Mouse (Mus musculus) MEL (cell line): ENCODE data around the gene Vstm5.

Source experiments
- CTCF ChIP-seq, 3 experiments: IDR thresholded peaks in 2 of 3; conservative IDR thresholded peaks in 1 of 3; 2 replicates each; pipeline ENCODE4 v1.5.1; 2011 to 2012; ENCODE audit warnings: low read length in 3 of 3, low read depth in 2 of 3, mild to moderate bottlenecking in 2 of 3, improper control_type of control experiment in 1 of 3, inconsistent platforms in 1 of 3, mixed read lengths in 1 of 3, moderate library complexity in 1 of 3; ENCODE audit not compliant: control insufficient read depth in 1 of 3, insufficient read depth in 1 of 3, poor library complexity in 1 of 3, severe bottlenecking in 1 of 3
- MEF2A ChIP-seq: IDR thresholded peaks from 2 replicates; pipeline ENCODE4 v1.6.1; 2014; ENCODE audit warnings: low read depth, mild to moderate bottlenecking, inconsistent platforms, low read length, improper control_type of control experiment; ENCODE audit not compliant: poor library complexity, insufficient replicate concordance, severe bottlenecking; ENCODE audit errors: extremely low read depth
- MXI1 ChIP-seq: IDR thresholded peaks from 2 replicates; pipeline ENCODE4 v1.6.1; 2011; ENCODE audit warnings: mild to moderate bottlenecking, low read depth, low read length, improper control_type of control experiment
- POLR2AphosphoS2 ChIP-seq: IDR thresholded peaks from 2 replicates; pipeline ENCODE4 v1.6.1; 2011; ENCODE audit warnings: low read length, improper control_type of control experiment
- POLR2AphosphoS5 ChIP-seq: IDR thresholded peaks from 2 replicates; pipeline ENCODE4 v1.6.1; 2012; ENCODE audit warnings: low read depth, borderline replicate concordance, mild to moderate bottlenecking, inconsistent platforms, low read length, moderate library complexity, mixed read lengths

DNA sequence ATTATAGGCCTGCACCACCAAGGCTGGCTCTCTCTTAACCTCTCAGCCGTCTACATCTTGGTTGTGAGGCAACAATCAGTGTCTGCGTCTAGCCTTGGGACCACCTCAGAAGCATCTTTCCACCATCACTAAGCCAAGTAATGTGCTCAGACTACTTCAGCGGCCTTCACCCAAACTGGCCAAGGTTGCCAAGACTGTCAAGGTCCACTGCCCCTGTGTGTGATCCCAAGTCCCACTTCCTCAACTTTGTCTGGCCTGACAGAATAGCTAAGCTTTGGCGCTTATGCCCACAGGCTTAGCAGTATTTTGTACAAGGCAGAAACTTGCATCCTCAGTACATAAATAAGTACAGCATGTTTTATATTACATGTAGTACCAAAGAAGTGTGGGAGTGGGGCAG is 32.2 kb upstream of the Vstm5 start:
- no peak for TF ChIP-seq CTCF (IDR thresholded peaks at IDR 0.05 in 2 of 3, conservative IDR thresholded peaks at IDR 0.05 in 1 of 3; ENCODE audit: control insufficient read depth in 1 of 3, insufficient read depth in 1 of 3, low read depth in 2 of 3, low read length in 3 of 3, poor library complexity in 1 of 3, severe bottlenecking in 1 of 3)
- TF ChIP-seq MXI1, result no peak
- no peak for TF ChIP-seq POLR2AphosphoS5
- no peak for TF ChIP-seq POLR2AphosphoS2
- no peak for TF ChIP-seq MEF2A
